Mouse (Mus musculus) midbrain, embryonic 15.5 days (tissue): ENCODE measurements at regions not wholly inside any gene's neighbourhood (a gene's known extent, or its start where the extent isn't known, plus 50 kb on each side); places are given as distances from the start of the nearest gene placed in this dataset.

Experiments used
- ATAC-seq: fragments of 200-750 bp; cut with Nextera tagmentation; replicated peaks from 2 replicates; pipeline ENCODE4 v1.8.0; 2017; ENCODE audit warnings: moderate TSS enrichment
- H3K27ac ChIP-seq: fragments of 300-500 bp; sonication (generic); 2 replicates; pipeline ENCODE4 v1.5.1; 2015; ENCODE audit warnings: mild to moderate bottlenecking, inconsistent platforms
- H3K27me3 ChIP-seq: fragments of 300-500 bp; sonication (generic); replicated peaks from 2 replicates; pipeline ENCODE4 v1.6.1; 2015; ENCODE audit warnings: inconsistent platforms
- H3K36me3 ChIP-seq: fragments of 300-500 bp; sonication (generic); replicated peaks from 2 replicates; pipeline ENCODE4 v1.6.1; 2015; ENCODE audit warnings: inconsistent platforms
- H3K4me1 ChIP-seq: fragments of 300-500 bp; sonication (generic); 2 replicates; pipeline ENCODE4 v1.6.1; 2015; ENCODE audit warnings: inconsistent platforms
- H3K4me2 ChIP-seq: fragments of 300-500 bp; sonication (generic); 2 replicates; pipeline ENCODE4 v1.6.1; 2015; ENCODE audit warnings: inconsistent platforms, mild to moderate bottlenecking, moderate library complexity
- H3K4me3 ChIP-seq: fragments of 300-500 bp; sonication (generic); 2 replicates; pipeline ENCODE4 v1.5.1; 2015; ENCODE audit warnings: mild to moderate bottlenecking, inconsistent platforms
- H3K9ac ChIP-seq: fragments of 300-500 bp; sonication (generic); 2 replicates; pipeline ENCODE4 v1.6.1; 2015; ENCODE audit warnings: mild to moderate bottlenecking, inconsistent platforms
- H3K9me3 ChIP-seq: fragments of 300-500 bp; sonication (generic); 2 replicates; pipeline ENCODE4 v1.6.1; 2016; ENCODE audit warnings: inconsistent platforms
- WGBS: fragments of 180-500 bp; shearing (Covaris S2); methylation state at CpG from one replicate; pipeline ENCODE4 v1.1.7; 2015; ENCODE audit warnings: mixed read lengths; 5-methylcytosine and 5-hydroxymethylcytosine counted together

GRCm38 (mm10) chr14:110543303-110544134, 211.4 kb downstream of the Slitrk6 start:
- ATAC-seq = no peak
- Histone ChIP-seq H3K4me3 (no peak overlapping the region), H3K27ac (no peak overlapping the region), H3K4me2 (no peak overlapping the region), H3K4me1 (no peaks in the 10 kb centered on the region), H3K9ac (no peak overlapping the region), H3K27me3 (no peaks in the 10 kb centered on the region), H3K9me3 (no peaks in the 10 kb centered on the region), H3K36me3 (no peaks in the 10 kb centered on the region)
- 71% methylated on average over 4 of the region's 4 CpGs for WGBS

GRCm38 (mm10) chr14:110527306-110527705, 227.6 kb downstream of the Slitrk6 start:
- Histone ChIP-seq H3K27ac (no peak overlapping the region), H3K4me2 (no peak overlapping the region), H3K9me3 (no peaks in the 10 kb centered on the region), H3K36me3 (no peaks in the 10 kb centered on the region), H3K9ac (no peak overlapping the region), H3K4me1 (no peaks in the 10 kb centered on the region), H3K4me3 (no peak overlapping the region), H3K27me3 (no peaks in the 10 kb centered on the region)
- 67% methylated on average over 3 of the region's 3 CpGs for WGBS
- no peak for ATAC-seq

GRCm38 (mm10) chr14:110485057-110485456, 269.9 kb downstream of the Slitrk6 start:
- Histone ChIP-seq H3K36me3 (no peaks in the 10 kb centered on the region), H3K9ac (no peak overlapping the region), H3K4me2 (no peak overlapping the region), H3K27ac (no peak overlapping the region), H3K4me3 (no peak overlapping the region), H3K9me3 (no peaks in the 10 kb centered on the region), H3K4me1 (no peaks in the 10 kb centered on the region), H3K27me3 (no peaks in the 10 kb centered on the region)
- ATAC-seq = no peak
- 84% methylated on average over 3 of the region's 3 CpGs for WGBS

GRCm38 (mm10) chr14:110472743-110473142, 282.2 kb downstream of the Slitrk6 start:
- ATAC-seq = no peak
- H3K9ac ChIP-seq = no peak overlapping the region
- H3K27me3 ChIP-seq = no peaks in the 10 kb centered on the region
- no peaks in the 10 kb centered on the region for H3K4me1 ChIP-seq
- no peaks in the 10 kb centered on the region for H3K9me3 ChIP-seq
- 24% methylated on average over 3 of the region's 3 CpGs for WGBS
- no peak overlapping the region for H3K4me3 ChIP-seq
- no peaks in the 10 kb centered on the region for H3K36me3 ChIP-seq
- H3K4me2 ChIP-seq = no peak overlapping the region
- no peak overlapping the region for H3K27ac ChIP-seq

GRCm38 (mm10) chr14:110472176-110472575, 282.8 kb downstream of the Slitrk6 start:
- ATAC-seq = no peak
- Histone ChIP-seq H3K36me3 (no peaks in the 10 kb centered on the region), H3K4me2 (no peak overlapping the region), H3K27ac (no peak overlapping the region), H3K4me3 (no peak overlapping the region), H3K9me3 (no peaks in the 10 kb centered on the region), H3K27me3 (no peaks in the 10 kb centered on the region), H3K4me1 (no peaks in the 10 kb centered on the region), H3K9ac (no peak overlapping the region)
- 65% methylated on average over 3 of the region's 3 CpGs for WGBS

GRCm38 (mm10) chr14:110470714-110471113, 284.2 kb downstream of the Slitrk6 start:
- Histone ChIP-seq H3K4me3 (no peak overlapping the region), H3K36me3 (no peaks in the 10 kb centered on the region), H3K27me3 (no peaks in the 10 kb centered on the region), H3K9me3 (no peaks in the 10 kb centered on the region), H3K4me2 (no peak overlapping the region), H3K4me1 (no peaks in the 10 kb centered on the region), H3K9ac (no peak overlapping the region), H3K27ac (no peak overlapping the region)
- no peak for ATAC-seq
- WGBS = 38% methylated on average over 1 of the region's 1 CpGs

GRCm38 (mm10) chr14:110468457-110469311, 286.3 kb downstream of the Slitrk6 start:
- 46% methylated on average over 6 of the region's 6 CpGs for WGBS
- Histone ChIP-seq H3K9me3 (no peaks in the 10 kb centered on the region), H3K9ac (no peak overlapping the region), H3K4me3 (no peak overlapping the region), H3K4me1 (no peaks in the 10 kb centered on the region), H3K27ac (no peak overlapping the region), H3K27me3 (no peaks in the 10 kb centered on the region), H3K4me2 (no peak overlapping the region), H3K36me3 (no peaks in the 10 kb centered on the region)
- peak; percentile 63 for ATAC-seq
